Mouse (Mus musculus) thymus, postnatal 25 days (tissue): ENCODE data around the gene AC192777.2.
"Not testable (repeated sequence)": the region's sequence is repeated elsewhere in the genome, so short reads cannot be mapped to it uniquely, and the experiment has no call there.

Source experiments
- DNase-seq: peaks from one replicate; pipeline ENCODE4 v3.0.0; 2022

Gene AC192777.2

DNA sequence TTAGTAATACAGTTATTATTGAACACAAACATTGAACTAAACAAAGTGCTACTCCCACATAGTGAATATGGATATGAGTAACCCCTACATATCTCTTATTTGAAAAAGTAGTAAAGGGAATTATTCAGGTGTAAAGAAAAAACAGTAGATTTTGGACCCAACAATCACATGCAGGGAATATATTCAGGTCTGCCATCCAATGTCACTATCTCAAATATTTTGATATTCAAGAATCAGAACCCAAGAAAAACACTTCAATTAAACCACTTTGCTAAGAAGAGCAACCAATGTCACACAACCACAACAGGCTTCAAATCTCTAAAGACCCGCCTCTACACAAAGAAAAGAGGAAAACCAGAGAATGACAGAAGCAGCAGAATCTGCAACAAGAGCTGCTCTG, at the start of gene AC192777.2:
Gene AC192777.2 (plus strand): TSS at position 301 of the 400 bp plus-strand sequence.
- DNase-seq, result not testable (repeated sequence)

DNA sequence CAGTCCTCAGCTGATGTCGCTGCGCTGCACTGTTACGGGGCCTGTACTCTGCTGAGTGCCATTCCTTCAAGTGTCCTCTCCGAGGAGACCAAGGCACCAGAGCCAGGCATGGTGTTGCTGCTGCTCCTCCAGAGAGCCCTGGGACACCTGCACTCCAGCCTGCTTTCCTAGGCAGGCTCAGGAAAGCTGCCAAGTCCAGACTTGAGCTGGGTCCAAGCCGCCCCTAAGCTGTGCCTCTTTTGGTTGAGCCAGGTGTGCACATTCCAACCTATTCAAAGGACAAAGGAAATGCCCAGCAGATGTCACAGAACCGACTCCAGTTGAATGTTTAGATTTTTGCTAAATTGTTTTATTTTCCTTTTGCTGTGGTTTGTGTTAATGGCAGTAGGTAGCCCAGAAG, 20.9 kb downstream of the AC192777.2 start:
- not testable (repeated sequence) for DNase-seq

DNA sequence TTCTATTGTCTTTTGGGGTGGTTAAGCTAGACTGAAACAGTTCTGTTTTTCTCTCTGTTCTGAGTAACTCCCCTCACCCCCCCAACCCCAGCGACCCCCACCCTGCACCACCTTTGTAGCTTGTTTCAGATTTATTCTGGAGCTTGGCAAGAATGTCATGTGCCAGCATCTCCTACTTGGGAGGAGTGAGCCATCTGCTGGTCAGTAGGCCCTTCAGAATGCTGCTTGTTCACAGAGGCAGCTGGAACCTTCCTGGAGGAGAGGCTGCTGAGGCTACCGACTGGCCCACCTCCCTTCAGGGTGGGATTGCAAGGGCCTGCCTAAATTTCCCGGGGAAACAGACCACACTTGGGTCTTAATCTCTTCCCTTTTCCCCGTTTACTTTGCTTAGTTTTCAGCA, 21.6 kb downstream of the AC192777.2 start:
- DNase-seq, result not testable (repeated sequence)
